Mouse (Mus musculus) thymus, adult 2 months (tissue): ENCODE data around the gene Col4a2.

Experiments used
- CTCF ChIP-seq: fragments of 200-500 bp; IDR thresholded peaks from 2 replicates; pipeline ENCODE4 v1.5.1; 2012; ENCODE audit warnings: mild to moderate bottlenecking, control low read depth, low read length, moderate library complexity, borderline replicate concordance; ENCODE audit not compliant: control insufficient read depth, poor library complexity, insufficient read depth; ENCODE audit errors: extremely low read depth
- POLR2A ChIP-seq: fragments of 200-500 bp; IDR thresholded peaks from 2 replicates; pipeline ENCODE4 v1.6.1; 2012; ENCODE audit warnings: mild to moderate bottlenecking, low read length, control low read depth, moderate library complexity; ENCODE audit not compliant: control insufficient read depth, poor library complexity, insufficient read depth; ENCODE audit errors: extremely low read depth

DNA sequence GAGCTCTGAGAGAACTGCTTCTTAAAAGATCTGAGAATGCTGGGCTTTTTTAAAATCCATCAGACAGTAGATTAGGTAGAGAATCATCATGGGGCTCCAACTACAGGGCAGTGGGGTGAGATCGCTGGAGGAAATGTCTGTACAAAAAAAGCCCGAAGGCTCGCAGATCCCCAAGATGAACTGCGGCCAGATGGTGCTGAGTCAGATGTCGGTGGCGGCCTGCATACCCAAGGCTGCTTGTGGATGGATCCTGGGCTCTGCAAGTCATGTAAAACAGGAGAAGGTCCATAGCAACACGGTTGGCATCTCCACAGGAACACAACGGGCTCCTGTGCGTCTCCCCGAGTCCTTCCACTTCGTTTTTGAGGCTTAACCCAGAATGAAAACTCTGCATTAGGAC, 39.9 kb downstream of the Col4a2 start:
- TF ChIP-seq POLR2A (no peak), CTCF (no peak)
